Mouse (Mus musculus) embryonic facial prominence, embryonic 11.5 days (tissue): ENCODE data around the gene Cd33. TPM values are rescaled to one million over a fixed set of nuclear protein-coding genes. Genes with fewer than 3 reads are reported as not detected.

Experiments
- ATAC-seq: fragments of 200-750 bp; cut with Nextera tagmentation; replicated peaks from 2 replicates; pipeline ENCODE4 v1.8.0; 2017; ENCODE audit warnings: low read depth; ENCODE audit not compliant: insufficient number of reproducible peaks, low FRiP score, low TSS enrichment
- DNase-seq: peaks from one replicate; pipeline ENCODE4 v3.0.0-alpha.2; 2015; ENCODE audit warnings: low spot score
- H3K27ac ChIP-seq: fragments of 300-500 bp; sonication (generic); replicated peaks from 2 replicates; pipeline ENCODE4 v1.5.1; 2014; ENCODE audit warnings: mild to moderate bottlenecking, low read depth, low read length, control low read depth
- H3K27me3 ChIP-seq: fragments of 300-500 bp; sonication (generic); 2 replicates; pipeline ENCODE4 v1.6.1; 2014; ENCODE audit warnings: mild to moderate bottlenecking, low read length, moderate library complexity, mixed read lengths; ENCODE audit not compliant: control insufficient read depth, insufficient read depth
- H3K36me3 ChIP-seq: fragments of 300-500 bp; sonication (generic); replicated peaks from 2 replicates; pipeline ENCODE4 v1.6.1; 2014; ENCODE audit warnings: low read depth, mild to moderate bottlenecking, low read length, moderate library complexity, mixed read lengths; ENCODE audit not compliant: control insufficient read depth, insufficient read depth
- H3K4me1 ChIP-seq: fragments of 300-500 bp; sonication (generic); 2 replicates; pipeline ENCODE4 v1.6.1; 2014; ENCODE audit warnings: low read length, mixed read lengths; ENCODE audit not compliant: control insufficient read depth, insufficient read depth
- H3K4me2 ChIP-seq: fragments of 300-500 bp; sonication (generic); 2 replicates; pipeline ENCODE4 v1.6.1; 2014; ENCODE audit warnings: low read depth, mild to moderate bottlenecking, control low read depth, low read length, moderate library complexity
- H3K4me3 ChIP-seq: fragments of 300-500 bp; sonication (generic); 2 replicates; pipeline ENCODE4 v1.5.1; 2014; ENCODE audit warnings: low read depth, low read length, control low read depth
- H3K9ac ChIP-seq: fragments of 300-500 bp; sonication (generic); replicated peaks from 2 replicates; pipeline ENCODE4 v1.6.1; 2014; ENCODE audit warnings: mild to moderate bottlenecking, control low read depth, low read length
- H3K9me3 ChIP-seq: fragments of 300-500 bp; sonication (generic); replicated peaks from 2 replicates; pipeline ENCODE4 v1.6.1; 2016; ENCODE audit warnings: mild to moderate bottlenecking, low read length, inconsistent platforms, mixed read lengths; ENCODE audit not compliant: control insufficient read depth
- whole genome bisulfite sequencing: fragments of 180-500 bp; shearing (Covaris S2); extraction: QIAGEN DNeasy Blood & Tissue Kit; methylation state at CpG from one replicate; pipeline ENCODE4 v1.1.7; 2014; 5-methylcytosine and 5-hydroxymethylcytosine counted together
- polyA plus RNA-seq: library from polyadenylated mRNA; unstranded; fragments of >200 nt; fragmentation: Nextera tagmentation; extraction: Ambion mirVana; gene quantifications from 2 replicates; pipeline ENCODE4 v1.2.1, GENCODE M21; 2014

Cd33 gene
- polyA plus RNA-seq, 1 experiment from 2014 or later = 1.5 TPM

DNA sequence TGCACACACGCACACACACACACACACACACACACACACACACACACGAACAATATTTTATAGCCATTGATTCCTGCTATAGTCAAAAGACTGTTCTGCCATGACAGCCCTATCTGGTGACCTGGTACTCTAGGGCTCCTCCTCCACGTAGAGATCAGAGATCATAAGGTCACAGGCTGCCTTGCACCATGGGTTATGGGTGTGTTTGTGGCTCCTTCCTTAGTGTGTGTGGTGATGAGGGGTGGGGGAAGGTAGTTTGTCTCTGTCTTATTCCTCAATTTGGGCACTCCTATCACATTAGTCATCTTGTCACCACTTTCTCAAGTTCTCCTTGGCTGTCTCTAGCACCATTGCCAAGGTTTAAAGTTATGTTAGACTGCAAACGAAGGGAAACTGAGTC is 5.7 kb downstream of the Cd33 start:
- DNase-seq (no peak), ATAC-seq (no peak)
- no peak overlapping the region for H3K4me3 ChIP-seq
- no peak overlapping the region for H3K9ac ChIP-seq
- H3K36me3 ChIP-seq = no peaks in the 10 kb centered on the region
- no peak overlapping the region for H3K27ac ChIP-seq
- WGBS = 74% methylated on average over 4 of the region's 4 CpGs
- H3K9me3 ChIP-seq = no peaks in the 10 kb centered on the region
- H3K4me1 ChIP-seq = no peaks in the 10 kb centered on the region
- no peak overlapping the region for H3K4me2 ChIP-seq
- no peaks in the 10 kb centered on the region for H3K27me3 ChIP-seq

DNA sequence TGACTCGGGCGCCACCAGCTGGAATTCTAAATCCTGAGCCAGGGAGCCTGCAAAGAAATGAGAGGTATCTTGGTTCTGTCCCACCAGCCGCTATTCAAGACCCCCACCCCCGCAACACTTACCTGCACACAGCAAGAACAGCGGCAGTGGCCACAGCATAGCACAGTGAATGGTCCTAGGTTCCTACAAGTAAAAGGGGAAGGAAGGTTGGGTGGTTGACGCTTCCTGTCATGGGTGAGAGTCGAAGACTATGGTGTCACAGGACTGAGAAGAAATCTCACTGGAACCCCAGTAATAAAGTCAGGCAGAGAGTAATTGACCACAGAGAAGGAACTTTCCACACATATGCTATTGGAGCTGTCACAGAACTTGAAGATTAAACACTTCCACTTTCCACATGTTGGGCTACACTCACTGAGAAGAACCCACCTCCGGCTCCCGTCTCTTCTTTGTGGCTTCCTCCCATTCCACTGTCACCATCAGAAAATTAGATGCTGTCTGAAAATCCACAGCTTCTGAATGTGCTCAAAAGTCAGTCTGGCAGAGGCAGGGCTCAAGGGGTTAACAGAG is 11.2 kb downstream of the Cd33 start:
- H3K4me2 ChIP-seq = no peak overlapping the region
- DNase-seq (no peak), ATAC-seq (no peak)
- no peaks in the 10 kb centered on the region for H3K27me3 ChIP-seq
- no peaks in the 10 kb centered on the region for H3K36me3 ChIP-seq
- H3K4me1 ChIP-seq = no peaks in the 10 kb centered on the region
- H3K27ac ChIP-seq = no peak overlapping the region
- WGBS = 85% methylated on average over 9 of the region's 9 CpGs
- H3K4me3 ChIP-seq = no peak overlapping the region
- no peaks in the 10 kb centered on the region for H3K9me3 ChIP-seq
- no peak overlapping the region for H3K9ac ChIP-seq

DNA sequence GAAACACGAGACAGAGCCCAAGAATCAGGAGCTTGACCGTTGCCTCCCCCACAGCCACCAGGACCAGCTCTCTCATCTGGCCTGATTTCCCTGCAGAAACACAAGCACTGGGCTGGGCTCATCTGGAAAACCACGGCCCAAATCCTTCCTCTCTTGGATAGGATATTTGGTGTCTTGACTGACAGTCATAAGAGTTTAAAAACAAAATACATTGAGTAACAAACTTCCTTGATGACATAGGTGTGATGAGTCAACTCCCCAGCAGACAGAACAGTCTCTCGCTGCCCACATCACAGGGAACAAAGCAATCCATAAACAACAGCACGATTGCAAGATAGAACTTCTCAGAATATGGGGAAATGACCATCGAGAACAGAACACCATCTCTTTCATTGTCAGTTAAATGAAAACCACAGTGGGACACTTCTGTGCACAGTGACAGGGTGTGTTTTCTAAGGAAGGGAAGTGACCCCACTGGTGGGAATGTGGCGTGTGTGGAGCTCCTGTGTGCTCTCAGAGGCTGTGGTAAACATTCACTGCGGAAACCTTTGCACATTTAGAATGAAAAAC is 13.9 kb downstream of the Cd33 start:
- Histone ChIP-seq H3K4me1 (no peaks in the 10 kb centered on the region), H3K27ac (no peak overlapping the region), H3K4me2 (no peak overlapping the region), H3K27me3 (no peaks in the 10 kb centered on the region), H3K9ac (no peak overlapping the region), H3K36me3 (no peaks in the 10 kb centered on the region), H3K4me3 (no peak overlapping the region), H3K9me3 (no peaks in the 10 kb centered on the region)
- ATAC-seq (no peak), DNase-seq (no peak)
- 77% methylated on average over 8 of the region's 8 CpGs for WGBS

DNA sequence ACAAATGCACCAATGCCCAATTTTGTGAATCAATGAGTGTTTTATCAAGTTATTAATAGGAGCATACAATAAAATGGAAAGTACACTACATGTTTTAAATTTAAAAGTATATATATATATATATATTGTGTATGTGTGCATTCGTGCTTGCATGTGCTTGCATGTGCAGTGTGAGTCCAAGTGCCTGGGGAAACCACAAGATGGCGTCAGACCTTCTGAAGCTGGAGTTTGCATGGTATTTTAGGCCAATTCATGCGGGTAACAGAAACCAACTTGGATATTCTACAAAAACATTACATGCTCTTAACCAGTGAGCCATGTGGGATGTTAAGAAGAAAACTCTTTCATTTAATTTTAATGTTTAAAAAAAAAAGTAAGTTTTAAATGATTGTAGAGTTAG is 18.9 kb downstream of the Cd33 start:
- H3K27me3 ChIP-seq = no peaks in the 10 kb centered on the region
- no peak overlapping the region for H3K27ac ChIP-seq
- no peaks in the 10 kb centered on the region for H3K4me1 ChIP-seq
- H3K4me2 ChIP-seq = no peak overlapping the region
- H3K9ac ChIP-seq = no peak overlapping the region
- ATAC-seq (no peak), DNase-seq (no peak)
- H3K4me3 ChIP-seq = no peak overlapping the region
- 51% methylated on average over 3 of the region's 3 CpGs for WGBS
- no peaks in the 10 kb centered on the region for H3K9me3 ChIP-seq
- no peaks in the 10 kb centered on the region for H3K36me3 ChIP-seq

DNA sequence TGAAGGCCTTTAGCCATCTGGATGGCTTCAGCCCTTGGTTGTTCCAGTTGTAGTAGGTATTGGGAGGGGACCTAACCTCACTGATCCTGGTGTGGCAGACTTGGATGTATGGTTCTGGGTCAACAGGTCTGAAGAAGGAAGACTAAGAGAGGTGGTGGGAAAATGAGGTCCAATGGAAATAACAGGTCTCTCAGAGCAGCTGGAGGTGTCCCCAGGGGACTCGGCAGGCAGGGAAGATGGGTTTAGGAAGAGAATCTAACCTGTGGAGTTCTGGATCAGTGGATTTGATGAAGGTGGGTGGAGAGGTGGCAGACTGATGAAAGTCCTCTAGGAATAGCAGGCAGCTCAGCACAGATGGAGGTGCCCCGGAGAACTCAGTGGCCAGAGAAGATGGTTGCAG is 21.5 kb downstream of the Cd33 start:
- 83% methylated on average over 2 of the region's 2 CpGs for WGBS
- Histone ChIP-seq H3K9ac (no peak overlapping the region), H3K27ac (no peak overlapping the region), H3K4me3 (no peak overlapping the region), H3K27me3 (no peaks in the 10 kb centered on the region), H3K36me3 (no peaks in the 10 kb centered on the region), H3K9me3 (no peaks in the 10 kb centered on the region), H3K4me2 (no peak overlapping the region), H3K4me1 (no peaks in the 10 kb centered on the region)
- DNase-seq (no peak), ATAC-seq (no peak)

DNA sequence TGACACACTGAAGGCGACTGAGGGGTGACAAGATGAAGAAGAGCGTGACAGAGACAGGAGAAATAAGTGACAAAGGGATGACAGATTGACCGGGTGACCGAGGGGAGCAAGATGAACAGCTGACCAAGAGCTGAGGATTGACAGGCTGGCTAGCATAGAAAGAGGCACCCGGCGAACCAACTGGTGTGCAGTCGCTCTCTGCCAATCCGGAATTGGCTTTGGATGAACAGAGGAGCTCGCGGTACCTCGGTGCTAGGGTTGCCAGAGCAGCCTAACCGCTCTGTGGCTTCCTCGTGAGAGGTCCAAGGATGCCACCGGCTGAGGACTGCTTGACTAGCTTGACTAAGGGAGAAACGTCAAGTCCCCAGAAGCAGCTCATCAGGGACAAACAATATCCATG is 25.9 kb downstream of the Cd33 start:
- H3K9ac ChIP-seq = no peak overlapping the region
- H3K9me3 ChIP-seq = no peaks in the 10 kb centered on the region
- DNase-seq = no peak
- H3K27me3 ChIP-seq = no peaks in the 10 kb centered on the region
- no peak overlapping the region for H3K4me2 ChIP-seq
- WGBS = 82% methylated on average over 15 of the region's 15 CpGs
- H3K36me3 ChIP-seq = no peaks in the 10 kb centered on the region
- no peak overlapping the region for H3K27ac ChIP-seq
- no peak overlapping the region for H3K4me3 ChIP-seq
- ATAC-seq = no peak
- no peaks in the 10 kb centered on the region for H3K4me1 ChIP-seq

DNA sequence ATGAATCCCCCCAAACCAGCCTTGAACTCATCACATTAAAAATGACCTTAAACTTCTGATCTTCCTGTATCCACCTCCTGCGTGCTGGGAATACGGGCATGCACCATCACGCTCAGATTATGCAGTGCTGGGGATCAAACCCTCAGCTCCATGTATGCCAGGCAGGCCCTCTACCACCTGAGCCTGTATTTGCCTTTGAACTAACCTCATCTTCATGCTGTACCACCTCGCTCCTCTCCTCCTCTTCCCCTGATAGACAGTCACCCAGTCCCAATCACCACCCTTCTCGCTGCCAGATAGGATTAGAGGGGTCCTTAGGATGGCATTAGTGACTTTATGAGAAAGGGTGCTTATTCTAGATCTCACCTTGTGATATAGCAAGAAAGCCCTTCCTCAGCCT is 29.2 kb downstream of the Cd33 start:
- H3K36me3 ChIP-seq = no peaks in the 10 kb centered on the region
- H3K27ac ChIP-seq = no peak overlapping the region
- no peaks in the 10 kb centered on the region for H3K4me1 ChIP-seq
- no peak overlapping the region for H3K4me3 ChIP-seq
- WGBS = 75% methylated on average over 5 of the region's 5 CpGs
- H3K4me2 ChIP-seq = no peak overlapping the region
- DNase-seq (no peak), ATAC-seq (no peak)
- no peaks in the 10 kb centered on the region for H3K27me3 ChIP-seq
- no peak overlapping the region for H3K9ac ChIP-seq
- H3K9me3 ChIP-seq = no peaks in the 10 kb centered on the region

DNA sequence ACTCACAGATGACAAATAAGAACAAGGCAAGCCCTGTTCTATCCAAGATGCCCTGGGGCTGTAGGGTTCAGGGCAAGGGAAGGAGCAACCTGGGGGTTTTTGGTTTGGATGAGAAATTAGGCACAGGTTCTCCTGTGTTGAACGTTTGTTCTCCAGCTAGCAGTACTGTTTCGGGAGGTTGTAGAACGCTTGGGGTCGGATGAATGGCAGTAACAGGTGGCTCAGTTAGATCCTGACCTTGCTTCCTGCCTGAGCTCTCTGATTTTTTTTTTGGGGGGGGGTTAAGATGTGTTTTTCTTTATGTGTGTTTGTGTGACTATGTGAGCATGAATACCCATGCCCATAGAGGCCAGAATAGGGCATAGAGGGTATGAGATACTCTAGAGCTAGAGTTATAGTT is 31.7 kb downstream of the Cd33 start:
- no peak for ATAC-seq
- 75% methylated on average over 4 of the region's 4 CpGs for WGBS

More for the DNA sequence above, 31.7 kb downstream of the Cd33 start:
- H3K4me3 ChIP-seq = no peak overlapping the region
- H3K36me3 ChIP-seq = no peaks in the 10 kb centered on the region
- no peaks in the 10 kb centered on the region for H3K4me1 ChIP-seq
- DNase-seq = no peak
- no peak overlapping the region for H3K27ac ChIP-seq
- H3K9me3 ChIP-seq = no peaks in the 10 kb centered on the region
- no peaks in the 10 kb centered on the region for H3K27me3 ChIP-seq
- H3K9ac ChIP-seq = no peak overlapping the region
- no peak overlapping the region for H3K4me2 ChIP-seq
